Mouse (Mus musculus) midbrain, postnatal 0 days (tissue): ENCODE data around the gene Slc6a18. TPM values are rescaled to one million over a fixed set of nuclear protein-coding genes. Genes with fewer than 3 reads are reported as not detected.
A peak's percentile ranks its signal among the peaks of the same experiment; 100 is the strongest.

Experiments used
- ATAC-seq: fragments of 200-750 bp; cut with Nextera tagmentation; 2 replicates; pipeline ENCODE4 v1.8.0; 2017; ENCODE audit warnings: moderate number of reproducible peaks, mild to moderate bottlenecking, moderate TSS enrichment, moderate library complexity; ENCODE audit not compliant: low FRiP score
- DNase-seq: peaks from one replicate; pipeline ENCODE4 v3.0.0-alpha.2; 2015; ENCODE audit warnings: low spot score
- H3K27ac ChIP-seq: fragments of 300-500 bp; sonication (generic); 2 replicates; pipeline ENCODE4 v1.5.1; 2014; ENCODE audit warnings: low read depth, mild to moderate bottlenecking, low read length, mixed read lengths
- H3K27me3 ChIP-seq: fragments of 300-500 bp; sonication (generic); 2 replicates; pipeline ENCODE4 v1.6.1; 2014; ENCODE audit warnings: low read length, control low read depth, mixed read lengths; ENCODE audit not compliant: insufficient read depth
- H3K36me3 ChIP-seq: fragments of 300-500 bp; sonication (generic); 2 replicates; pipeline ENCODE4 v1.6.1; 2014; ENCODE audit warnings: low read length, control low read depth, mixed read lengths; ENCODE audit not compliant: insufficient read depth
- H3K4me1 ChIP-seq: fragments of 300-500 bp; sonication (generic); 2 replicates; pipeline ENCODE4 v1.6.1; 2014; ENCODE audit warnings: mild to moderate bottlenecking, control low read depth, antibody characterized with exemption, low read length, mixed read lengths; ENCODE audit not compliant: insufficient read depth
- H3K4me2 ChIP-seq: fragments of 300-500 bp; sonication (generic); 2 replicates; pipeline ENCODE4 v1.6.1; 2014; ENCODE audit warnings: low read depth, mild to moderate bottlenecking, low read length, mixed read lengths; ENCODE audit not compliant: poor library complexity, severe bottlenecking
- H3K4me3 ChIP-seq: fragments of 300-500 bp; sonication (generic); 2 replicates; pipeline ENCODE4 v1.5.1; 2014; ENCODE audit warnings: low read depth, mild to moderate bottlenecking, low read length, moderate library complexity
- H3K9ac ChIP-seq: fragments of 300-500 bp; sonication (generic); replicated peaks from 2 replicates; pipeline ENCODE4 v1.6.1; 2014; ENCODE audit warnings: mild to moderate bottlenecking, low read length, moderate library complexity, mixed read lengths; ENCODE audit not compliant: poor library complexity, severe bottlenecking
- H3K9me3 ChIP-seq: fragments of 300-500 bp; sonication (generic); 2 replicates; pipeline ENCODE4 v1.6.1; 2016; ENCODE audit warnings: low read length, control low read depth
- CTCF ChIP-seq: IDR thresholded peaks from 2 replicates; pipeline ENCODE4 v1.5.1; 2016; ENCODE audit warnings: antibody characterized with exemption, mild to moderate bottlenecking
- WGBS: fragments of 180-500 bp; shearing (Covaris S2); extraction: QIAGEN DNeasy Blood & Tissue Kit; methylation state at CpG from one replicate; pipeline ENCODE4 v1.1.7; 2014; 5-methylcytosine and 5-hydroxymethylcytosine counted together
- polyA plus RNA-seq: library from polyadenylated mRNA; unstranded; fragments of >200 nt; fragmentation: Nextera tagmentation; extraction: Ambion mirVana; gene quantifications from 2 replicates; pipeline ENCODE4 v1.2.1, GENCODE M21; 2015
- total RNA-seq: library from RNA; depleted of rRNA; stranded (reverse); fragments of >200 nt; gene quantifications from 2 replicates; pipeline ENCODE4 v1.2.3, GENCODE M21; 2014

Gene Slc6a18
- total and polyA plus RNA-seq, 2 experiments from 2014 or later: not detected

DNA sequence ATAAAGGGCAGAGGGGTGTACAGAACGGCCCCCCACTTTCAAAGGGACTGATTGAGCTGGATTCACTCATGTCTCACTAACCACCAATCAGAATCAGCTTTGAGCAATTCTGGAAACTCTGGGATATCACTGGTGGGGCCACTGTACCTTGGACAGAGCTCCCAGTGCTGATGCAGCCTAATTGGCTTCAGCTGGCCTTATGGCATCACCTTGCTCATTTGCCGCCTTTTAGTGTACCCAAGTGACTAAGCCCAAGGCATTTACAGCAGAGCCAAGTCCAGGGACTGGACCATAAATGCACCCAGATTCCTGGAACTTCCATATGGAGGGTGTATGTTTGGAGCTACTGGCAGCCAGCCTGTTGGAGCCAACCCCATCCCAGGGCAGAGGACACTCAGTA is 18.9 kb downstream of the Slc6a18 start:
- Histone ChIP-seq H3K4me3 (no peak overlapping the region), H3K9me3 (no peaks in the 10 kb centered on the region), H3K9ac (no peak overlapping the region), H3K36me3 (no peaks in the 10 kb centered on the region), H3K27ac (no peak overlapping the region), H3K4me2 (no peak overlapping the region), H3K27me3 (no peaks in the 10 kb centered on the region), H3K4me1 (no peaks in the 10 kb centered on the region)
- DNase-seq: no peak
- ATAC-seq: no peak
- no peak for TF ChIP-seq CTCF
- 50% methylated on average over 2 of the region's 2 CpGs for WGBS

DNA sequence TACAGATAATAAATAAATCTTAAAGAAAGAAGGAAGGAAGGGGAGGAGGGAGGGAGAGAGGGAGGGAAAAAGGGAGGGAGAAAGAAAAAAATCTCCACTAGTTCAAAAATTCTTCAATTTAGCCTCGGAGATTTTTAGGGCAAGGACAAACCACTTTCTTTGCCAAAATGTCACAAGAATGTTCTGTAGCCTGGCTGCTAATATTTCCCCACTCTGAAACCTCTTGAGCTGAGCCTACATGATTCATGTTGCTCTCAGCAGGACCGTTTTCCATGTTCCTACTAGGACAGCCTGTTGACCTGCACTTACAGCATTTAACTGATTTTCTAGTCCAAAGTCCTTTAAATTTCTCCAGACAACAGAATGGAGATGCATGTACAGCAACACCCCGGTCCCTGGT is 22.8 kb downstream of the Slc6a18 start:
- TF ChIP-seq CTCF: no peak
- 84% methylated on average over 3 of the region's 3 CpGs for WGBS
- ATAC-seq: no peak

DNA sequence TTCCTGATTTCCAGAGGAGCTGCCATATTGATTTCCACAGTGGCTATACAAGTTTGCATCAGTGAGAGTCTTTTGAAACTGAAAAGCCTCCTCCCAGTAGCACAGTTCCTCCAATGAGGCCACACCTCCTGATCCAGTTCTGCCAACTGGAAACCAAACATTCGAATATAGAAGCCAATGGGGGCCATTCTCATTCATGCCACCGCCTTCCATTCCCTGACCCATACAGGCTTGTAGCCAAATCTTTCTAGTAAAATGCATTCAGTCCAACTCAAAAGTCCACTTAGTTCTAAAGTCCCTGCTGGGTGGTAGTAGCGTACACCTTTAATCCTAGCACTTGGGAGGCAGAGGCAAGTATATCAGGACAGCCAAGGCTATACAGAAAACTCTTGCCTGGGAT is 24.6 kb downstream of the Slc6a18 start:
- Histone ChIP-seq H3K4me2 (no peak overlapping the region), H3K4me3 (no peak overlapping the region), H3K27ac (no peak overlapping the region), H3K27me3 (no peaks in the 10 kb centered on the region), H3K9ac (no peak overlapping the region), H3K36me3 (peaks cover 7% of the 10 kb centered on the region), H3K4me1 (no peaks in the 10 kb centered on the region), H3K9me3 (no peaks in the 10 kb centered on the region)
- DNase-seq: no peak
- no peak for TF ChIP-seq CTCF
- WGBS: 68% methylated on average over 3 of the region's 3 CpGs
- no peak for ATAC-seq

More for the DNA sequence above, 22.8 kb downstream of the Slc6a18 start:
- H3K36me3 ChIP-seq: no peaks in the 10 kb centered on the region
- no peak overlapping the region for H3K4me3 ChIP-seq
- no peak overlapping the region for H3K9ac ChIP-seq
- no peaks in the 10 kb centered on the region for H3K9me3 ChIP-seq
- no peak overlapping the region for H3K4me2 ChIP-seq
- no peaks in the 10 kb centered on the region for H3K4me1 ChIP-seq
- no peak for DNase-seq
- H3K27ac ChIP-seq: no peak overlapping the region
- no peaks in the 10 kb centered on the region for H3K27me3 ChIP-seq

DNA sequence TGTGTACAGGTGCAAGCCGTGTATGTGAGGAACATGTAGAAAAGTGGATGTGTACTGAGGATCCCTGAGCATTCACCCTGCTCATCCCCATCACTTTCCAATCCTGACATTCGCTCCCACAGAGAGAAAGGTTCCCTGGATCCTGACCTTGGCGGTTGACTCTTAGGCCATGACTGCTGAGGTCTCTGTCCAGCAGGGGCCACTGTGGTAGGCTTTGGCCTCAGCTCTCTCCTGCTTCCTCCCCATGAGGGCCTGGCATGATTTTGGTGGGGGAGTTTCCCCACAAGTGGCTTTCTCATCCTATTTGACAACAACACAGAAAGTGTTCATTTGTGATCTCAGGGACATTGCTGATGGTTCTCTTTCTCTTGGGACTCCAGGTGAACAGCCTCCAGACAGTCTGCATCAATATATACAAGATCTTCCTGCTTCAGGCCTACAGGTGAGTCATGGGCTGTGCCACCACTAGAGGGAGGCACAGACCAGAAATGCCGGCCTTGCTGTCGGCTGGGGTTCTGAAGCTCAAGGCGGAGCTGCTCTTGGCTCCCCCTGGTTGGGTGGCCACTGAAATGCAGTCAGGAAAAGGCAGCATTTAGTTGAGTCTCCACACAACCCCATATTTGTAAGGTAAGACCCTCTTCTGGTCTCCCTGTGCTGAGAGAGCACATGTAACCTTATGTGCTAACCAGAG is 31.3 kb downstream of the Slc6a18 start:
- peaks cover 22% of the 10 kb centered on the region for H3K36me3 ChIP-seq
- H3K9ac ChIP-seq: no peak overlapping the region
- no peak overlapping the region for H3K4me2 ChIP-seq
- H3K27ac ChIP-seq: no peak overlapping the region
- ATAC-seq (peak; percentile 86), DNase-seq (peak; percentile 82)
- H3K4me1 ChIP-seq: no peaks in the 10 kb centered on the region
- no peak overlapping the region for H3K4me3 ChIP-seq
- no peaks in the 10 kb centered on the region for H3K9me3 ChIP-seq
- WGBS: 40% methylated on average over 6 of the region's 6 CpGs
- TF ChIP-seq CTCF: peak; percentile 92
- H3K27me3 ChIP-seq: no peaks in the 10 kb centered on the region

DNA sequence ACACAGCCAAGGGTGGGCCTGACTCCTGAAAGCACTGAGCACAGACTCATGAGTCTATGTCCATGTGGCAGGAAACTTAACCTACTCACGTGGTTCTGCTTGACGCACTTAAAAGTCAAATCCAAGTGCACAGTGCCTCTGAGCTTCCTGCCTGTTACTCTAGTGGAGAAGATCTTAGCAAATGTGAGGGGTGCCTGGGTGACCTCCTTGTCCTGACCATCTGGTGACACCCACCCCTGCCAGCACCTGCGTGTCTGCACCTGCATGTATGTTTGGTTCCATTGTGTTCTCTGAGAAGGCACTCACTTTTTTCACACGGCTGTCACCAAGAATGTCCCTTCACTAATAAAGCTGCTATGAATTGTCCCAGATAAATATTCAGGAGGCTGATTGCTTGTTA is 36.5 kb downstream of the Slc6a18 start:
- Histone ChIP-seq H3K9ac (no peak overlapping the region), H3K4me3 (no peak overlapping the region), H3K27ac (no peak overlapping the region), H3K9me3 (no peaks in the 10 kb centered on the region), H3K4me1 (no peaks in the 10 kb centered on the region), H3K4me2 (no peak overlapping the region), H3K36me3 (peaks cover 17% of the 10 kb centered on the region), H3K27me3 (no peaks in the 10 kb centered on the region)
- ATAC-seq (no peak), DNase-seq (no peak)
- TF ChIP-seq CTCF: no peak
- 87% methylated on average over 4 of the region's 4 CpGs for WGBS

DNA sequence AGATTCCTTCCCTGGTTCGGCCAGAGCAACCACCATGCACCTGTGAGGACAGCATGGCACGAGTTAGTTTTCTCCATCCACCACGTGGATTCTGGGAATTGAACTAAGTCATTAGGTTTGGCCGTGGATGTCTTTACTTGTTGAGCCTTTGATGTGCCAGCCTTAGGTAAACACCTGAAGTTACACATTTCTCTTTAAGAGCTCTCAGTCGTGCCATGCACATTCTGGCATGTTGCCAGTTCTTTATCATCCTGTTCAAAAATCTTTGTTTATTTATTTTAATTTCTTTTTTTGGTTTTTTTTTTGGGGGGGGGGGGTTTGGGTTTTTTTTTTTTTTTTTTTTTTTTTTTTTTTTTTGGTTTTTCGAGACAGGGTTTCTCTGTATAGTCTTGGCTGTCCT is 40.0 kb downstream of the Slc6a18 start:
- Histone ChIP-seq H3K36me3 (peaks cover 11% of the 10 kb centered on the region), H3K4me3 (no peak overlapping the region), H3K4me1 (no peaks in the 10 kb centered on the region), H3K27ac (no peak overlapping the region), H3K9ac (no peak overlapping the region), H3K27me3 (no peaks in the 10 kb centered on the region), H3K4me2 (no peak overlapping the region), H3K9me3 (no peaks in the 10 kb centered on the region)
- ATAC-seq (no peak), DNase-seq (no peak)
- TF ChIP-seq CTCF: no peak
- 79% methylated on average over 5 of the region's 6 CpGs for WGBS
